Mouse (Mus musculus): ENCODE measurements at regions not wholly inside any gene's neighbourhood (a gene's known extent, or its start where the extent isn't known, plus 50 kb on each side); places are given as distances from the start of the nearest gene placed in this dataset.

DNA sequence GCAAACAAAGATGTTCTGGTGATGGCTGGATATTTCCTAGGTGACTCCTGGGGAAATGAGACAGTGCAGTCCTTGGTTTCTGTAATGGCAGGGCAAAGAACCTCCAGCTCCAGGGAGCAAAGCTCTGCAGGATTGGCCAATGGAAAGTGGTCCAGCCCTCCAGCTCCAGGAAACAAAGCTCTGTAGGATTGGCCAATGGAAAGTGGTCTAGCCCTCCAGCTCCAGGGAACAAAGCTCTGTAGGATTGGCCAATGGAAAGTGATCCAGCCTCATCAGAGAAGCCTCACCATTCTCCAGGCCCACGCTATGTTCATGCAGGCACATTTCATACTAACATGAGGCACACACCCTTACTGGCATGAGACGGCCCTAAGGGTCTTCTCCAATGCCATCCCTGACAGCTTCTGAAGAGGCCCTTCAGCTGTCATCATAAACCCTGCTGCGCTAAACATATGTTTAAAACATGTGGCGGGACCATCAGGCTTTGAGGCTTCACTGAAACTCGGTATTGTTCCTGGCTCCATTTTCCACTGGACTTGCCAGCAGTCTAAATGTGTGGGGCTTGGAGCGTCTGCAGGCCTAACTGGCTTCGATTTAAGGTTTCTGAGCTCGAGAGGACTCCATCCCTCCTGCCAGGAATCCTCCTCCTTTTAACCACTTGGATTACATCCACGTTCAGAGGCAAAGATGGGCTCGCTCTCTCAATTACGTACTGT is 175.3 kb upstream of the Ccdc54 start:
- no peak for DNase-seq

DNA sequence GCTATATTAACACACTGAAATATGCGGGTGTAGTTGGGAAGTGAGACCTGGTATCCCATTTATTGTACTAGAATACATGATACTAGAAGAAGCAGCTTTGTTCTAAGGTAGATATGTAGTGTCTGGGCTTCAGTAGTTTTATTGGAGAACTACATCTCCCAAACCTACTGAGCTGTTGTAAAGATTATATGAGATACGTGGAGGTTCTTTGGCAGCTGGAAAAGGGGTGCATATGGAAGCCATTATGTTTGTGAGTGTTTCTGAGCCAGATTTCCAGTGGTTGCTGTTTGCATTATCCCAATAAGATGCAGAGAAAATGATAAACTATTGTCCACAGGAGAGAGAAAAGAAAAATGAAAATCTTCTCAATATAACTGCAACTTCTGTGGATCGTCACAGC is 171.1 kb upstream of the Ccdc54 start:
- no peak for DNase-seq

DNA sequence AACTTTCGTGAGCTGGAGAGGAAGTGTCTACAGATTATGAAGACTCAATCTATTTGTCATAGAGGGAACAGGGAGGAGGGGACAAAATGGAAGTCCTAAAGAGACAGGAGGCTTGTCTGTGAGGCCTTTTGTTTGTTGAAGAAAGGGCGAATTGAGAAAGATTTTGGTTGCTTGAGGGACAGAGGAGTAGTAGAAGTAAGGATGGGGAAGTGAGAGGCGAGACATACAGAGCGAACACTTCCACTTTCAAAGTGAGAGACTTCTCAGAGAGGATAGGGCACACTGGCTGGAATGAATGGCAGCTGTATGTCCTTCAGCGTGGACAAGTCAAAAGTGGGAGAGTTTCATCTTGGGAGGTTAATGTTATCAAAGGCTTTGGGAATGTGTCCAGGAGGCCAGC is 169.0 kb upstream of the Ccdc54 start:
- DNase-seq: no peak

DNA sequence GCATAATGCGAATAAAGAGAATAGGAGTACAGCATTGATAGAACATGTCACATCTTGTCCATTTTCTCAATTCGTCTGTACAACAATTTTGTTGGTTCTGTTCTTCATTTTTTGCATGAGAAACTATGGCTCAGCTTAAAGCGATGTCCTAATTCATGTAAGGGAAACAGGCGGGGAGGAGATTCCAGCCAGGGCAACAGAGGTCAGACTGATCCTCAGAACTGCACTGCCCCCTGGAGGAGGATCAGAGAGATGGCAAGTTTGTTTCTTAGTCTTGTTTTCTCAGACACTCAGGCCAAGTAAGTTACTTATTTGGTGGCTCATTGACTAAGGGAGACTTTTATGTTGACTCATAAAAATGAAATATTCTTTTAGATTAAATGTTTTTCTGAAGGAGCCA is 165.7 kb upstream of the Ccdc54 start:
- DNase-seq: no peak

DNA sequence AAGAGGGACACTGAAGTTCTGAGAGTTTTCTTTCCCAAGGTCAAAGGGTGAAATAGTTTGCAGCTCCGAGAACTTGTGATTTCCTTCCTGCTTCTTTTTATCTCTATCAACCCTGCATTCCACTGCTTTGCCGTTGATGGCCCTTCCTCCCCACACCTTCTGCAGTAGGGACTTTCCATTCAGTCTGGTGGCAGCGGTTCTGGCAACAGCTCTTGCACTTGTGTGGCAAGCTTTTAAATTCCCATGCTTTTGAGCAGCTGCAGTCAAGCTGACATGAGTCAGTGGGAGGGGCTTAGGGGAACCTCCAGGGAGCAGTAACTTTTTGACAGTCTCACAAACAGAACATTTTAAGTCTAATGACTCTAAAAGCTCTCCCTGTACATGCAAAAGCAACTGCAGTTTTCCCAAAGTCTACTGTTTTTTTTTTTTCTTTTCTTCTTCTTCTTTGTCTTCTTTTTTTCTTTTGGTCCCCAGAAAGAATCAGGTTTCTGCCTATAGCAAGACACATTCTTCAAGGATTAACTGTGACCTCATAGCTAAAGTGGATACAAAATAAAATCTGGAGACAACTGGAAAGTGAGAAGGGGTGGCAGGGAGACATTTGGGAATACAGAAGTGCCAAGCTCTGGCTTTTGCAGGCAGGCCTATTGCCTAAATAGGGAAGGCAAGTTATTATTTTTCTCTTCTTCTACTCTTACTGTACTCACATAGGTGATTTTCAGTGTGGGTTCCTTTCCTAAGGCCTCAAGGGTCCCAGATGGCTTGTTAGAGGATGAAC is 162.8 kb upstream of the Ccdc54 start:
- no peak for DNase-seq

DNA sequence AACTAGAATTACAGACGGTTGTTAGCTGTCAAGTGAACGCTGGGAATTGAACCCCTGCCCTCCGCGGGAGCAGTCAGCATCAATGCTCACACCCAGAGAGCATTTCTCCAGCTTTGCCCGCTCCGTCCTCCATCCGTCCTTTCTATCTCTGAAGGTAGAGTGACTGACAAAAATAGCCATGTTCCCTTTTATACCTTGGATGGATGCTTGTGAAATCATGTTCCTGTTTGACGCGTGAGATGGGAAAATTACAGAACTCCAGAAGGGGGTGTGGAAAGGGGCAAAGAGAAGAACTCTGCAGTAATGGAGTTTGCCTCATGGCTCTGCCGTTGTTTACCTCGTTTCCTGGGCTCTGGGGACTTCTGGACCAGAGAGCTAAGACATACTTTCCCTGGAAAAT is 162.1 kb upstream of the Ccdc54 start:
- DNase-seq: no peak

DNA sequence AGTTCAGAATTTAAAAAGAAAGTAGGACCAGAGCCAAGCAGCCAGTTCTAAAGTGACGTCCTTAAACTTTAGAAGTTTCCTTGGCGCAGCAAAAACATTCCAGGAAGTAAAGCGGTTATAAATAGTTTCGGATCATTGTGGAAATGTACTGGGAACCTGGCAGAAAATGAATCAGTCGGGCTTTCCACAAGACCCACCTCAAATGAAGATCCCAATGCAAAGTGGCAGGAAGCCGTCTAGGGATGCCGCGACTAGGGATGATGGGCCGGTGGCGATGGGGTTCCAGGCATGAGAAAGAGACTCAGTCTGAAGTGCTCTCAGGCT is 161.3 kb upstream of the Ccdc54 start:
- no peak for DNase-seq

DNA sequence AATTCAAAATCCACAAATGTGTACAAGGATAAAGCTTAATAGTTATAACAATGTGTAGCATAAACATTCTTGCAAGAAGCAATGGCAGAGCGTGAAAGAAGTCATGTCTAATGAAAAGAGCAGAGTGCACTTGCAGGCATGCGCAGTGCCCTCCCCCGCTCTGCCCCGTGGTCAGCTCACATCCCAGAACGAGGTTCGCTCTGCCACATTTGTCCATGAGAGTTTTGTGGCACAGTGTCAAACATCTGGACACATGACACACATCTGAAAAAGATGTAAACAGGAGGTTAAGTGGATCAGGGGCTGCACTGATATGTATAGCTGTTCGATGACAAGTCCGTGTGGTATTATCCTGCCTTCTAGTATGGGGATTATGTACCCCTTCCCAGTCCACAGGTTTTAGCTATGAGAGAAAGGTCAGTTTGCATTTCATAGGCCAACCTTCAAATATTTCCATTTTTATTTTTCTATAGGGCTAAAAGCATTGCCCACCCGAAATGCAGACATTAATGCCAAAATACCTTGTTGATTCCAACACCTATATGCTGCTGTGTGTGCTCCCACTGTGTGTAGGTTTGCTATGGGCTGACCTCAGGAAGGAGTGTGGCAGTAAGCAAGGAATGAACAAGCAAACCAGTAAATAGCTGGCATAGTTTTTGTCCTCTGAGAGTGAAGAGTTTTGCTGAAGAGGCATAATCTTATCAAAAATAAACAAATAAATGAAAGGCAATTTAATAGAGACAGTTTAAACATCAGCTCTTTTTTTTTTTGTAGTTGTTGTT is 160.7 kb upstream of the Ccdc54 start:
- no peak for DNase-seq

DNA sequence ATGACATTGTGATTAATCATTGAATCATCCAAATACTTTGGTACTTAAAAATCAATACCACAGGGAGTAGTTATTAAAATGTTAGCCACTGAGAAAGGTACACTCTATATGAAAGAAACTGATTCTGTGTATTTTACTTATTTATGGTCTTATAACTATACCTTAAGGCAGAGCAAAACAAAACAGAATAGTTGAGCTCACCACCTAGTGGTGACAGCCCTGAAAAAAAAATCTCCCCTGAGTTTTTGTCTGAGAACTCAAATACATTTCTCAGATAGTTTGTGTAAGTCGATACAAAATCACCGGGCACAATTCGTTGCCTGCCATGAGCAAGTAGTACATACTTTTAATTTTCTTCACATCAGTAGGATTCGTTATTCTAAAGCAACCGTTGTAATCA is 156.7 kb upstream of the Ccdc54 start:
- no peak for DNase-seq

DNA sequence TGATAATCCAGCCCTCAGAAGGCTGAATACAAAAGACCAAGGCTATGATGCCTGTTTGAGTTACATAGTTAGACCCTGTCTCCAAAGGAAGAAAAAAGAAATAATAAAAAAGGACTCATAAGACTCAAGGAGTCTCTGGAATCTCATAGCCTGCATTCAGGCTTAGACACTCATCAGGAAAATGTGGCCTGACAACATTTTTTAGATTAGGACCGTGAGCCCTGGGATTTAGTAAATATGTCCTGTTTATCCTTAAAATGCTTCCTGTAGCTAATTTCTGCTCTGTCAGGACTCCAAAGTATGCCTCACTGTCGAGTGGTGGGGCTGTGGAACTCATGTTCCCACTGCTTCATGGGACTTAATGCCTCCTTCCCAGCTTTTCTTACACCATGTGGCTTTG is 154.8 kb upstream of the Ccdc54 start:
- DNase-seq: no peak

DNA sequence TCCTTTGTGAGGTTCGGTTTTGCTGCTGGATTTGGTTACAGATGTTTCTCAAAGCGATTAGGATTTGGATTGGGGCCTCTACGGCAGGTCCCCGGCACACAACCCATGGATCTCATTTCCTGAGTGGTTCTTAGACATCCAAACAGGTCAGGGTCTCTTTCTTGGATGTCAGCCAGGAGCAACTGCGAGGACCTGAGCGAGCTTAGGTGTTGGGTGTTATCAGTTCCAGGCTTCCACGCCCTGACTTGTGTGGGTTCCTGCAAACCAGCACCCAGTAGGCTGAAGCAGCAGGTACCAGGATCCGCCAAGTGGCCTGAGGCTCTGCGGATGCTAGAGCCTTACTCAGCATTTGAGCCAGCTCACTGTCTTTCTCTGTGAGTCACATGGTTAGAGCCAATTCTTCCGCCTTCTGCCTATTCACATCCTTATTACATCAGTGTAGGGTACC is 146.5 kb upstream of the Ccdc54 start:
- peak; percentile 10 to 11 for DNase-seq

DNA sequence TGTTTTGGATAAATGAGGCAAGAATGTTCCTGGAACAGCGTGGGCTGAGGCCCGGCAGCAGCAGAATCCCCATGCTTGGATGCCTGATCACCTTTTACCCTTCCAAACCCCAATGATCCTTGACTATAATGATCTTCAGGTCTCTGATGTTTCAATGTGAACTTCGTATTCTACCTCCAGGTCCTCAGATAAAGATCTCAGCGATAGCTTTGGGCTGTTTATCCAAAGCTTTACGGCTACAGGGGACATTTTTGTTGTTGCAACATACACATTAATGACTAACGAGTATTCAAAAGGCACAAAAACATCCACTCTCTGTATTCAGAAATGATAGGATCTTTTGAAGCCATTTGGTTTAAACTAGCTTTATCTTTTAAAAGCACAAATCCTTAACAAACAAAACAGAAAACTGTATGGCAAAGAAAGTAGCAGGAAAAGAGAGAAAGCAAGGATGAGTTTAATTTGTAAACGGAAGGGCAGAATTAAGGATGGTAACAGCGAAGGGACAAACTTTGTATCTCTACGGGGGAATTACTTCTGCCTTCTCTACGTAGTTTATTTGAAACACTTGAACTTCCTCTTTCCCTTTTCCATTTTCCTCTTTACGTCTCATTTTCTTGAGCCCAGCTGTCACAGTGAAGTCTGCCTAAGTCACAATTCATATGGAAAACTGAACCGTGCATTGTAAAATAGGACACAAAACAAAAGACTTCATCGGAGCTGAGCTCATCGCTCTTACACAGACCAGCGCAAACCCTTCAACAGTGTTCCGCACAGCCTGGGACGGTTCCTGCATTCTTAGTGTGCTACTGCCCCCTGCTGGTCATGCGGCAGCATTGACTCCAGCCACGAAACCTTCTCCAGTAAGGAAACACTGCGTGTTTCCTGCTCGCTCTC is 145.4 kb upstream of the Ccdc54 start:
- DNase-seq: peak; percentile 86 to 88

DNA sequence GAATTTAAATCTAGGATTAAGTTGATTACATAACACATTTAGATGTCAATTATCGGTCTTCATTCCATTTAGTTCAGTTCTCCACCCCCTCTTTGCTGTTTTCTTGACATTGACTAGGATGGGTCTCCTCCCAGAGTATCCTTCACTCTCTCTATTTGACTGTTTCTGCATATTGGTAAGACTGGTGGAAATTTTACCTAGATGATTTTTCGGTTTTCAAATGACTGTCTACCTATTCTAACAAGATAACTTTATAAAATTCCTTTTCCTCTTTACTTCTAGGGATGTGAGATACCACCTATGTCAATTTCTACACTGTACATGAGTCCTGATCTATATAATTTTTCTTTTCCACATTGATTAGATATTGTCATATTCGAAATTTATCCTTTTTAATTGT is 142.4 kb upstream of the Ccdc54 start:
- no peak for DNase-seq

DNA sequence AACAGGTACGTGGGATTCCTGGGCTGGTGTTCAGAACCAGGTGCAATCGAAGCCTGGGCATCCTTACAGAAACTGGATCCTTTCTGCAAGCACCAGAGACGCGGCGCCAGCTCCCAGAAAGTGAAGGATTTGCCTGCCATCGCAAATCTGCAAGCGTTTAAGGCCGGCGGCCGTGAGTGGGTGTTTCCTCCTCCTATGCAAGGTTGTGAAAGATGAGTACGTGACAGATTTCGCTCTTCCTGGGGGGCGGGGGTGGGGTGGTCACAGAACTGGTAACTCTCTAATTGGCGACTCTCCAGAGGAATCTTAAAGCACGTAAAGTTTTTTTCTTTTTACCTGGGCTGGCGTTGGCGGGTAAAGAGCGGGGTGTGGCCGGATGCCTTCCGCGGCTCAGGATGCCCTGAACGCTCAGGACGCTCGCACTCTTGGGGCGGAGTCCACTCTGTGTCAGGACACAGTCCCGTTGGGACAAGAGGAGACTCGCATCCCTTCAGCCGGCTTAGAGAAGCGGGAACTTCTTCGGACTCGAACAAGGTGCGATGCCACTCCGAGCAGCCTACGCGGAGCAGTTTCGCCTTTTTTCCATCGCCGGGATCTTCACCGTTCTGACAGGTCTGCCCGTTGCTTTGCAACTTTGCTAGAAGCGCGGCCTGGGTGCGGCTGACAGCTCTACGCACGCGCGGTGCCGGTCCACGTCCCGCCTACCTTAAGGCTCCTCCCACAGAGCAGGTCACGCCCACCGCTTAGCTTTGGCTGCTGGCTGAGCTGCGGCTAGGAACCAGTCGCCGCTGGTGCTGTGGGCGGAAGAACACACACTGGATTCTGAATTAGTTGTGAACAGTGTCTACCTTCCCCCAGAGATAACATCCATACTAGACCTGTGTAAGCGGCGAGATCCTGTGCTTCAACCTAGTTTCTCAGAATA is 141.4 kb upstream of the Ccdc54 start:
- DNase-seq: peak; percentile 72 to 77

DNA sequence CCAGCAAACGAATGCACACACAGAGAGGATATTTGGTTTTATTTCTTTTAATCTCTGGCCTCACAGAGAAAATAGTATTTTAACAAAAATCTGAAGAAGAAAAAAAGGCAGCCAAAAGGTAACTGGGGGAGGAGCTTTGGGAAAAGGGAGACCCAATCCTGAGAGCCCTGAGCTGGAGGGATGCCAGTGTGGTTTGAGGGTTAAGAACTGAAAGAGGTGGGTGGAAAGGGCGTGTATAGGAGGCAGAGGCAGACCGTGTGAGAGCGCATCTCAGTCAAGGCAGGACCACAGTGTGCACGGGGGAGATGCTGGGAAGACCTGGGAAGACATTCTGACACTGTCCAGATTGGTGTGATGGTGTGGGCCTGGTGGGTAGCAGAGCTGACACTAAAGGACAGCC is 138.4 kb upstream of the Ccdc54 start:
- no peak for DNase-seq

DNA sequence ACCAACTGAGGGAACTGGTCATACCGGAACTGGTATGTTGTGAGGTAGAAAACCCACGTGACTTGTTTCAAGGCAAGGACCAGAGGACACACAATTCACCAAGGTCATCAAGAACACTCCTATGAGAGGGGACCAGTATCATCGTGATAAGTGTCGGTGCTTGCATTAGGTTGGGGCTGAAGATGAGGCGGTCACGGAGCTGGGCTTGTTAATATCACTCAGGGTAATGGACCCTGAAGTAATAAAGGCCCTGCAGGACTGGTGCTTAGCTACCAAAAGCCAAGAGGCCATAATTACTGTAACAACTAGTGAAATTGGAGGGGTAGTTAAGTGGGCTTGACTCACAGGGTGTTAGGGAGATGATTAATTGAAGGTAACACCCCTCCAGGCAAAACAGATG is 132.2 kb upstream of the Ccdc54 start:
- DNase-seq: no peak

DNA sequence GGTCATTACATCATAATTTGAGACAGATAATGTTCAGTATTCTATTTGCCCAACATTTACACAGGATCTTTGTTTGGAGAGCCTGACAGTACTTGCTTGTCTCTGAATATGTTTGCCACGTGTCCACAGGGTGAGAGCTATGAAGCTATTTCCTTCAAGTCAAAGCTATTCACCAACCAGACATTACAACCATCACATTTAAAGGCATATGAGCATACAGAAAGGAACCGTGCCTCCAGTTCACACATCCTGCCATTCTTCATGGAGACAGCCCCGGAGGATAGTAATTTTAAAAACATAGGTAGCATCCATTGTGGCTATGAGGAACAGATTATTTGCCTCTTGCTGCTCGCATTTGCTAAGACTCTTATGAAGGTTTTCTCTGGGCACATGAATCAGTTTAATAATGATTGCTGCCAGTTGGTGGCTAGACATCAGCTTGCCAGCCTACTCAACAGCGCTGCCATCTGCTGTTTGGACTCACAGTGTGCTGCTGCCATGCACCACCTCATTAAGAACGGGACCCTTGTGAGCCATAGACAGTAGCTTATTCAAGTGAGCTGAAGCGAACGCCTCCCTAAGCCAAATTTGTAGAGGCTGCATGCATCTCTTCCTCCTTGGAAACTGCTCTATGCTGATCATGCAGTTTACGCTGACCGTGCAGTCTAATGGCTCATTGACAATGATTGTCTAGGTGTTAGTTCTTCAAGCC is 126.5 kb upstream of the Ccdc54 start:
- DNase-seq: peak; percentile 48

DNA sequence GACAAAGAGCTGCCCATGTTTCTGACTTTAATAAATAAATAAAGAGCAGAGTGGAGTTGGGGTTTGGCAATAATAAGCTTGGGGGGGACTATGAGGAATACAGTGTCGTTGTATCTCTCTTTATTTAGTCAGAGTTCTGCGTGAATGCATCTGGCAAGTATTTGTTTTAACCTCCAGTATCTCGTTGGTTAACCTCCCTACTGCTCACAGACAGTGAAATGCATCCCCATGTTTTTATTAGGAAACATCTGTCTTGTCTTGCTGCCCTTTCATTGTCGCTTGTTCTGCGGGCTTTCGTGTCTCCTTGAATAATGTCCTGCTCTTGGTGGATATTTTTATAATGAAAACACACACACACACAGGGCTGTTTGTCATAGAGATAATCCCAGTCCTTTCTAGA is 118.8 kb upstream of the Ccdc54 start:
- DNase-seq: no peak

DNA sequence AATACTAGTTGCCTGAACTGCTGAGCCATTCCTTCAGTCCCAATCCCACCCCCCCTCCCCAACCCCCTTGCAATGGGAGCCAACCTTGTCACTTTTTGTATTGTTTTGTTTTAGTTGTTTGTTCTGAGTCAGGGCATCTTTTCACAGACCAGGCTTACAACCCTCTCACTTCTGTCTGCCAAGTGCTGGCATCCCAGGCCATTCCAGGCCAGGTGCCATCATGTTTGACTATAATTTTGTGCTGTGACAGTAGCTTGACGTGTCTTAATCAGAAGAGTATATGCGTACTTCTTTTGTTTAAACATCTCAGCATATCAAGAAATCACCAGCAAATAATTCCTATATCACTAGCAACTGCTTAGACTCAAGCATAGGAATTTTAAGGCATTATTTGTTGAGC is 117.0 kb upstream of the Ccdc54 start:
- no peak for DNase-seq

DNA sequence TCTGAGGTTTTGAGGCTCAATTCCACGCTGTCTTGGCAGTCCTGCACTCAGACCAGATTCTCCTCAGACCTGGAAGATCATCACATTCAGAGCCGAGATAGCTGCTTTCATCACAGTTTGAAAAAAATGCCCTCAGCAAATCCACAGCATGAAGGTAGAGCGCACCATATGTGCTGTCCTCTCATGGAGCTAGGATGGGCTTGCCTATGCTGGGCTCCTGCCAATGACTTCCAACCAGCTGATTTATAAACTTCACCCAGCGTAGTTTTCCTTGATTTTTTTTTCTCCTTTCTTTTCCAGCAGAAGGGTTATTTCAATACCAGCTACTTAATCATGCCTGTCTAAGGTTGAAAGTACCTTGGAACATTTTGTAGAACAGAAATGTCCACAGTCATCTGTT is 115.0 kb upstream of the Ccdc54 start:
- DNase-seq: no peak
